Mouse (Mus musculus): ENCODE measurements at regions not wholly inside any gene's neighbourhood (a gene's known extent, or its start where the extent isn't known, plus 50 kb on each side); places are given as distances from the start of the nearest gene placed in this dataset.

DNA sequence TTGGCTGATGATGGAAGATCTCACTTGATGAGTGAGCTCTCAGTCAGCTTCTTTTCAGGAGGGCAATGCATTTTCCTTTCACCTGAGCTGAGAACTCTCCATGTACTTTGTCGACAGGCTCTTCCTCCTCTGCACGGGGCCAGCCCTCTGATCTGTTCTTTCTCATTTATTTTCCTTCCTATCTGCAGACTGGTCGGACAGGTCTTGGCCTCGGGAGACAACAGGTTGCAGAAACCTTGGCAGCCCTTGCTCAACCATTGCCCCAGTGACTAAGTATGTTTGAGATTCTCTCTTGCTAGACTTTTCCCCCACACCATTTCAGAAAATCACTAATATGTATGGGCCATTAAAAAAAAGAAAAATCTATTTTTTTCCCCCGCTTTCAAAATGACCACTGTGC is 53.7 kb upstream of the Jmy start:
- TF ChIP-seq CTCF (IDR thresholded peaks at IDR 0.05; ENCODE audit: borderline replicate concordance, extremely low read depth, insufficient read depth, insufficient read length) (no peak), POLR2A (IDR thresholded peaks at IDR 0.05; ENCODE audit: borderline replicate concordance, extremely low read depth, insufficient read depth, insufficient read length, poor library complexity, severe bottlenecking) (no peak)
